Mouse (Mus musculus): ENCODE results near the gene Tchh.

Tchh gene

GRCm38 (mm10) chr3:93442030-93442429 is at the start of gene Tchh:
Gene Tchh, plus strand, starts transcription at chr3:93442330.
- DNase-seq = no peak

DNA sequence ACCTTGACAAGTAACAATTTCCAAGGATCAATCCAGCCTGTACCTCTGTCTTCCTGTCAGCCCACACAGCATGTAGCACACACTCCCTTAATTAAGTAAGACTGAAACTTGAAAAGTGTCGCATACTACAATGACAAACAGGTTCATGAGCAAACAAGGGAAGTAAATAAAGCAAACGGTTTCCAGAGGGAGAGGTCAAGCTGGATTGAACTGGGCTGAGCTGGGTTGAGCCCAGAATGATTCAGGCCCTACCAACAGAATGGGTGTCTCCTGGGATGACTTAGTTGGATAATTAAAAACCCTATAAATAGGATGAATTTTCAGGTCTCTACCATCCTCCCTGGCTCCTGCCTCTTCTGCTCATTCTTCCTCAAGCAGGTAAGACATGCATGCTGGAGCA is 48.8 kb upstream of the Tchh start, which contains the start of gene Rptn:
Rptn (plus strand) TSS at position 334 of the 400 bp plus-strand sequence.
- no peak for DNase-seq

- no peak for DNase-seq
Measured at GRCm38 (mm10) chr3:93403936-93404335, 38.2 kb upstream of the Tchh start.

- peak in 1 of 2 experiments; percentile 3 for DNase-seq
Measured at GRCm38 (mm10) chr3:93406992-93407391, 35.1 kb upstream of the Tchh start.

GRCm38 (mm10) chr3:93411905-93412304 is 30.2 kb upstream of the Tchh start:
- DNase-seq = no peak

DNA sequence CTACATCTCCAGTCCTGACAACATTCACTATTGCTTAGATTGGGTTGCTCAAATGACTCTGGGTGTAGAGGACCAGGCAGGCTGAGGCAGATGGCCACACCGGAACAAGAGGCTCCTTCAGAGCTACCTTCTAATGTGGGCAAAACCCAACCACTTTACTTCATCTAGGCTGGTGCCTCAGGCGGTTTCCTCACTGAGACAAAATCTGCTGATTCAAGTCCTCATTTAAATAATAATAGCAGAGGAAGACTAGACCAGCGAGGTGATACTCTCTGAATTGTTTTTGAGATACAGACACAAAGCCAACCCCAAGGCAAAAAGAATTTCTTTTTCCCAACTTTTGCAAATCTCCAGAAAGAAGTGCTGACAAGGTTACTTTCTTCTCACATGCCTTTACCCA is 10.5 kb upstream of the Tchh start:
- DNase-seq = no peak

DNA sequence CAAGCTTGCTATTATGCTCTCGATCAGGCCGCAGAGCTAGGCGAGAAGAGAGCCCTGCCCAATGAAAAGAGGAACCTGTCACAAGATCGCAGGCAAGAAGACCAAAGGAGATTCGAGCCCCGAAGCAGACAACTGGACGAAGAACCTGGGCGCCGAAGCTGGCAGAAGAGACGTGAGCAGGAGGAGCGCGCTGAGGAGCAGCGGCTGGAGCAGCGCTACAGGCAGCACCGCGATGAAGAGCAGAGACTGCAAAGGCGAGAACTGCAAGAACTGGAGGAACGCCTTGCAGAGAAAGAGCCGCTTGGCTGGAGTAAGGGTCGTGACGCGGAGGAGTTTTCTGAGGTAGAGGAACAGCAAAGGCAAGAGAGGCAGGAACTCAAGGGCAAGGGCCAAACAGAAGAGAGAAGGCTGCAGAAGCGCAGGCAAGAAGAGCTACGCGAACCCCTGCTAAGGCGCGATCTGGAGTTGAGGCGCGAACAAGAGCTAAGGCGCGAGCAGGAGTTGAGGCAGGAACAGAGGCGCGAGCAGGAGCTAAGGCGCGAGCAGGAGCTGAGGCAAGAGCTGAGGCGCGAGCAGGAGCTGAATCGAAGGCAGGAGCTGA is 1.5 kb downstream of the Tchh start:
- DNase-seq = peak; percentile 41 to 42

DNA sequence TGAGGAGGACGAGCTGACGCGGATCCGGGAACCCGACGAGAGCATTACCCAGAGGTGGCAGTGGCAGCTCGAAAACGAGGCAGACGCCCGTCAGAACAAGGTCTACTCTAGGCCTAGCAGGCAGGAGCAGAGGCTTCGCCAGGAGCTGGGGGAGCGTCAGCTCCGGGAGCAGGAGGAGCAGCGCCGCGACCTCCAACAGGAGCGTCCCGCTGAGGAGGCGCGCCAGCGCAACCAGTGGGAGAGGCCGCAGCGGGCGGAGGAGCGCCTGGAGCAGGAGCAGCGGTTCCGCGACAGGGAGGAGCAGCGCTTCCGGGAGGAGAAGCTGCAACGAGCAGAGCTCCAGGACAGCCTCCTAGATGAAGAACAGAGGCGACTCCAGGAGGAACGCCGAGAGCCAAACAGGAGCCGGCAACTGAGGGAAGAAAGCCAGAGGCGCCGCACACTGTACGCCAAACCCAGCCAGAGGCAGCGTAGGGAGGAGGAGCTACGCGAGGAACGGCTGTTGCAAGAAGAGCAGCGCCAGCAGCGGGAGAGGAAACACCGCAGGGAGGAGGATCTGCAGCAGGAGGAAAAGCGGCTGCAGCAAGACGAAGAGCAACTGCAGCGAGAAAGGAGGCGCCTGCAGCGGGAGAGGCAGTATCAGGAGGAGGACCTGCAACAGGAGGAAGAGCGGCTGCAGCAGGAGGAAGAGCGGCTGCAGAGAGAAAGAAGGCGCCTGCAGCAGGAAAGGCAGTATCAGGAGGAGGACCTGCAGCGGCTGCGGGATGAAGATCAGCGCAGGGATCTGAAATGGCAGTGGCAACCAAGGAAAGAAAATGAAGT is 2.4 kb downstream of the Tchh start:
- DNase-seq = peak; percentile 15 to 27

- peak in 1 of 2 experiments; percentile 4 for DNase-seq
Measured at GRCm38 (mm10) chr3:93445165-93445705, 3.1 kb downstream of the Tchh start.

DNA sequence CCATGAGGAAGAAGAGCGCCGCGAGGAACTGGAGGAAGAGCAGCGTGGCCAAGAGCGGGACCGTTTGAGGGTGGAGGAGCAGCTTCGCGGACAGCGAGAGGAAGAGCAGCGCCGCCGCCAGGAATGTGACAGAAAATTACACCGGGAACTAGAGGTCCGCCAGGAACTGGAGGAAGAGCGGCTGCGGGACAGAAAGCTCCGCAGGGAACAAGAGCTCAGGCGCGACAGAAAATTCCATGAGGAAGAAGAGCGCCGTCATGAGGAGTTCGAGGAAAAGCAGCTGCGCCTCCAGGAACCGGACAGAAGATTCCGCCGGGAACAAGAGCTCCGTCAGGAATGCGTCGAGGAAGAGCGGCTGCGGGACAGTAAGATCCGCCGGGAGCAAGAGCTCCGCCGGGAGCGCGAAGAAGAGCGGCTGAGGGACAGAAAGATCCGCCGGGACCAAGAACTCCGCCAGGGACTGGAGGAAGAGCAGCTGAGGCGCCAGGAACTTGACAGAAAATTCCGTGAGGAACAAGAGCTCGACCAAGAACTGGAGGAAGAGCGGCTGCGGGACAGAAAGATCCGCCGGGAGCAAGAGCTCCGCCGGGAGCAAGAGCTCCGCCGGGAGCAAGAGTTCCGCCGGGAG is 4.1 kb downstream of the Tchh start:
- DNase-seq = no peak

DNA sequence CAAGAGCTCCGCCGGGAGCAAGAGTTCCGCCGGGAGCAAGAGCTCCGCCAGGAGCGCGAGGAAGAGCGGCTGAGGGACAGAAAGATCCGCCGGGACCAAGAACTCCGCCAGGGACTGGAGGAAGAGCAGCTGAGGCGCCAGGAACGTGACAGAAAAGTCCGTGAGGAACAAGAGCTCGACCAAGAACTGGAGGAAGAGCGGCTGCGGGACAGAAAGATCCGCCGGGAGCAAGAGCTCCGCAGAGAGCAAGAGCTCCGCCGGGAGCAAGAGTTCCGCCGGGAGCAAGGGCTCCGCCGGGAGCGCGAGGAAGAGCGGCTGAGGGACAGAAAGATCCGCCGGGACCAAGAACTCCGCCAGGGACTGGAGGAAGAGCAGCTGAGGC is 4.6 kb downstream of the Tchh start:
- peak in 1 of 2 experiments; percentile 6 for DNase-seq

DNA sequence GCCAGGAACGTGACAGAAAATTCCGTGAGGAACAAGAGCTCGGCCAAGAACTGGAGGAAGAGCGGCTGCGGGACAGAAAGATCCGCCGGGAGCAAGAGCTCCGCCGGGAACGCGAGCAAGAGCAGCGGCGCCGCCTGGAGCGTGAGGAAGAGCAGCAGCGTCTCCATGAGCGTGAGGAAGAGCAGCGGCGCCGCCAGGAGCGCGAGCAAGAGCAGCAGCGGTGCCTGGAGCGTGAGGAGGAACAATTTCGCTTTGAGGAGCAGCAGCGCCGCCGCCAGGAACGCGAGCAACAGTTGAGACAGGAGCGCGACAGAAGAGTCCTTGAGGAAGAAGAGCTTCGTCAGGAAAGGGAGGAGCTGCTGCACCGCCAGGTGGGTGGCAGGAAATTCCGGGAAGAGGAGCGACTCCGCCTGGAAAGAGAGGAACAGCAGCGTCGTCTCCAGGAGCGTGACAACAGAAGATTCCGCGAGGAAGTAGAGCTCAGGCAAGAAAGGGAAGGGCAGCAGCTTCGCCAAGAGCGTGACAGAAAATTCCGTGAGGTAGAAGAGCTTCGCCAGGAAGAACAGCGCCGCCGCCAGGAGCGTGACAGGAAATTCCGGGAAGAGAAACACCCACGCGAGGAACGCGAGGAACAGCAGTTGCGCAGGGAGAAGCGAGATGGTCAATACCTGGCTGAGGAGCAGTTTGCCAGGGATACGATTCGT is 5.2 kb downstream of the Tchh start:
- DNase-seq = peak; percentile 3 to 17

GRCm38 (mm10) chr3:93466556-93466955 is 24.4 kb downstream of the Tchh start:
- DNase-seq = no peak

DNA sequence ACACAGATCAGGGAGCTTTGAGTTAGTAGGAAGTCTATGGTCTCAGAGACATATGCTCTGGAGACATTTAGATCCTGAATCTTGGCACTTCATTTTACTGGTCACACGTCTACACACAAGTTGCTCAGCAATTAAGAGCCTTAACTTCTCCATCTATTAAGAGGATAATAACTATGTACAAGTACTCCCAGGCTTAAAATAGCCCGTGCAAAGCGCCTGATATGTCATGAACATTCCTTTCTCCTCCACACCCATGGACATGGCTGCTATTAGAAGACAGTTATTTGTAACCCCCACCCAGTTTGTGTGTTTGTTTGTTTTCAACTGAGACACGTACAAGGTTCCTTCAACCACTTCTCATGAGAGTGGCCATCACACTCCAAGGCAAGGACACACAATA is 25.0 kb downstream of the Tchh start:
- no peak for DNase-seq

GRCm38 (mm10) chr3:93468561-93468960 is 26.4 kb downstream of the Tchh start, which contains the start of gene Tchhl1:
Gene Tchhl1, plus strand, starts transcription at chr3:93468754.
- DNase-seq = no peak

- DNase-seq = no peak
Measured at GRCm38 (mm10) chr3:93469629-93470028, 27.5 kb downstream of the Tchh start.

DNA sequence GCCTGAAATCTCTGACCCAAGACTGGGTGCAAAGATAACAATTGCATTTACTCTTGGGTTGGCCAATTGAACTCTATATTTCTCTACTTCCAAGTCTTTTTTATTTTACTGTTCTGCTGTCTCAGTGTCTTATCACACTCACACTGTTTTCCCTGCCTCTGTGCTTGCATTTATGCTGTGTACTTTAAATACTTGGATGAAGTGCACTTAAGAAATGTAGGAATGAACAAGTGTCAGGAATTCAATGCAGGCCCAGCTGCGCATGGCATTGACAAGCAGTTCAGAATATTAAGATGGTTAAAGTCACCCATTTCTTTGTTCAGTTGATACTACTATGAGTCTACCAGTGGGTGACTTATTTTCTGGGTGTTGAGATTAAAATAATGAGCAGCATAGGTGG is 37.9 kb downstream of the Tchh start:
- no peak for DNase-seq

DNA sequence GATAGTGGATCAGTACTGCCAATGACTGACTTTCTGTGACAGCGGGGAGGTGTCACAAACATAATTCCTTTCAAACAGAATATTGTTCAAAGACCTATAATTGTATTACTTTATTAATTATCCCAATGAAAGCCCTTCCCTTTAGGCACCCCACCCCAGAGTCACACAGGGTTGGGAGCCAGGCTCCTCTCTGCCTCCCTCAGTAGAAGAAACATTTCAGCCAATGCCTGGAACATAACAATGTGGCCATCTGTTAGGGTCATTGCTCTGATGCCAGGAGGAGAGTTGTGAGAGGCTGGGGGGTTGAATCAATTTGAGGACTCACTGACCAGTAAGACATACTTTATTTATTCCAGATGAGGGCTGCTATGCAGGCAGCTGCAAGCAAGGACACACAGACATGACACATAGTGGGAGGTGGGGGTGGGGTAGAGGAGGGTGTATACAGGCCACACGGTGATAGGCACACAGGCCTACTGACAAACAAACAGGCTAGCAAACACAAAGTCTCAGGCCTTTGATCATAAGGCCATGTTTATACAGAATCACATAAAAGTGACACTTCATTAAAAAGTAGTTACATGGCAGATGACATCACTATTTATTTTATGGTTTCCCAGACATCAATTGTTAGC is 40.0 kb downstream of the Tchh start:
- no peak for DNase-seq

GRCm38 (mm10) chr3:93485611-93486010 is 43.5 kb downstream of the Tchh start:
- no peak for DNase-seq

- no peak for DNase-seq
Measured at GRCm38 (mm10) chr3:93488541-93488940, 46.4 kb downstream of the Tchh start.

DNA sequence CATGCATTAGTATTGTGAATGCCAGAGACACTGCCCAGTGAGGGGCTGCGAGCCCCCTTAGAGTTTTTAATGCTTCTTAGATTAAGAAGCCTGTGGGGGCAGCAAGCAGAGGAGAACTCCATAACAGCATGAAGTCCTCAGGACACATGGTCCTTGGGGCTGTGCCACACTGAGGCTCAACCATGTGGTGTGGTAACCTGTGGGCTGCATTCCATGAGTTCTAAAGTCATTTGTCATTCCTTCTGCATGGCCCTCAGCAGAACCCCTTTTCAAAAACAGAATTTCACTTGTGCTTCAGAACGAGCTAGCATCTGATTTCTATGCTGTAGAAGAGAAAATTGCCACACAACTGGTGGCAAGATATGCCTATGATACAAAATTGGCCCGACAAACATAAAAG is 50.0 kb downstream of the Tchh start:
- DNase-seq = no peak

DNA sequence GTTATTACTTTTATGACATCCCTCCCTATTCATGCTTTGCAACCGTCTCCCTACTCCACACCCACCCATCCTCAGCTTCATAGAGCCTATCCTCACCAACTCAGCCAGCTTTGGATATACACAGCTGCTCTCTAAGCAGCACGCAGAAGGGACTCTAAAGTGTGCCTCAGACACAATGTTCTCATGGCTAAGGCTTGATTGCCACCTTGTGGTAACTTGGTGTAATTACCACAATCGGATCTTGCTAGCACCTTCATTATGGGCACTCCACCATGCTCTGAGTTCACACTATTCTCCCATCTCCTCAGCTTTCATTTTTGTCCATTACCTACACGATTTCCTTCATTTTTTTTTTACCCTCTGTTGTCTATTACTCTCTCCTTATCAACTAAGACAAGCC is 51.9 kb downstream of the Tchh start:
- peak; percentile 54 to 59 for DNase-seq
